Mouse (Mus musculus) megakaryocyte-erythroid progenitor cell, adult 5-6 weeks (primary cell): ENCODE measurements around the gene Epb41l3. TPM values are rescaled to one million over a fixed set of nuclear protein-coding genes. Genes with fewer than 3 reads are reported as not detected.

Experiments used
- ATAC-seq: replicated peaks from 2 replicates; pipeline ENCODE4 v1.8.0; 2016; ENCODE audit warnings: mild to moderate bottlenecking, inconsistent platforms; ENCODE audit not compliant: severe bottlenecking, poor library complexity, low FRiP score, low TSS enrichment
- total RNA-seq, 2 experiments: library from RNA; stranded (forward) in 1 of 2; stranded (reverse) in 1 of 2; fragments of 200-1000, 215-1000 nt in 1 of 2; fragments of >200 nt in 1 of 2; fragmentation: Nextera tagmentation in 1 of 2; gene quantifications; 2 replicates each; pipeline ENCODE4 v1.2.3; 2014 to 2017

Gene Epb41l3
- total RNA-seq, 2 experiments from 2014 or later = 0.28 TPM; not detected in 1

DNA sequence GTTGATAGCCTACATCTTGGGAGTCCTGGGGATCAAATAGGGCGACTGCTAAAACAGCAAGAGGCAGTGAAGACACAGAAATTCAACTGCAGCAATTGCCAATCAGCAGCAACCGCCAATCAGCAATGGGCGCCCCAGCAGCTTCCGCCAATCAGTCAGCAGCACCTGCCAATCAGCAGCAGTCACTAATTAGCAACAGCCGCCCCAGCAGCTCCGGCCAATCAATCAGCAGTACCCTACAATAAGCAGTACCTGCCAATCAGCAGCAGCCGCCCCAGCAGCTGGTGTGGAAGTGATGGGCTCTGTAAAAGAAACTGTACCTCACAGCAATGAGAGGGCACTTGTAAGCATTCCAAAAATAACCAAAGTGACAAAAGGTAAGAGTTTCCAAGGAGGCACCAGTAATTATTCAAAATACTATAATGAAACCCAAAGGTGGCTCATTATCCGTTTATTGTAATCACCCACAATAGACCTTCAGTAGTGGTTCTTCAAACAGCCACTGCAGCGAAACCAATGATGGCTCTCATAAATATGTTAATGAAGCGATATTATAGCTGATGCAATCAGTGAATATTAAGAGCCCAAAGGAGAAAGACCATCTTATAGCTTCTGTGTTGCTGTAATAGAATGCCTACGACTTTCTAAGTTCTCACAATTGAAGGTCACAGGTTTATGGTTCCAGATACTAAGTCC, 228.2 kb downstream of the Epb41l3 start:
- ATAC-seq = no peak

DNA sequence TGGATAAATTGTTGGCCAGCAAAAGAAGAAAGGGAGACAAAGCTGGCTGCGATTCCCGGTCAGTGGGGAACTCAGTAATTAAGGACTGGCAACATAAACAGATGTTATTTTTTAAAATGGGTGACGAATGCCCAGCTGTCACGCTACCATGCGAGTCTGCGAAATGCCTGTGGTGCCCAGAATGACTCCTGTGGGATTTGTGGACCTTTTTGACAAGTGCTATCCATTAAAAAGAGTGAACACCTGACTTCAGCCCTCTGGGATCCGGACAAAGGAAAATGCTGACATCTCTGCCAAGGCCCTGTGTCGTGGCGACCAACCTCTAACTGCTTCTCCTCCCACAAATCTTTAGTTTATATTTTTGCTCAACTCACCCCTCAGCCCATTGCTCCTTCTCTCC, 232.2 kb downstream of the Epb41l3 start:
- no peak for ATAC-seq

DNA sequence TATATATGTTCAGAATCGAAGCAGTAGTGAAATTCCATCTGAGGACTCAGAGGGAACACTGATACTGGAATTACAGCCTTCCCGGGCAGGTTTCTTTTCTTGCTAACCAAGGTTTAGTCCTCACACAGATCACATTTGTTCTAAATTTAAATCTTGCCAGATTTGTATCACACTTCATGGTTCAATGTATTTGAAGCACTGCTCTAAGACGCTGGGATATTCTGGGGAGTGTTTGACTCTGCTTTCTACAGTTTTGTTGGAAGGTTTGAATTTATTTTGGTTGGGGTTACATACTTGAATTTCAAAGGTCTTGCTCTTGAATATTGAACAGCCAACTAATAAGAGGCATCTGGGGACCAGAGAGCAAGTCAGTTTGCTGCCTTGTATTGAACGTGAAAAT, 234.4 kb downstream of the Epb41l3 start:
- no peak for ATAC-seq

DNA sequence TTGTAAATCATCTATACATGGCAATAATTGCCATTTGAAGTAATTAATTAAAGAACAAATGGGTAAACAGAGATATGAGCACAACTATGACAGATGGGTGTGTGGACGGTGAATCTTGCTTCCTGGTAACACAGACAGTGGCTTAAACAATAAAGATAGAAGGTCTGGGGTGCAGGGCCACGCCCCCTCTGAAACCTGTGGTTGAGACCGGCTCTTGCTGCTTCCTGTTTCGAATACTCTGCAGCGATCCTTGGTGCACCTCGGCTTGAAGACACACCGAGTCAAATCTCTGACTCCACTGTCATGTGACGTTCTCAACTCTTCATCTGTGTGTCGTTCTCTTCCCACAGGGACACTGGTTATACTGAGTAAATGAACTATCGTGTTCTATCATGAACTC, 245.0 kb downstream of the Epb41l3 start:
- no peak for ATAC-seq

DNA sequence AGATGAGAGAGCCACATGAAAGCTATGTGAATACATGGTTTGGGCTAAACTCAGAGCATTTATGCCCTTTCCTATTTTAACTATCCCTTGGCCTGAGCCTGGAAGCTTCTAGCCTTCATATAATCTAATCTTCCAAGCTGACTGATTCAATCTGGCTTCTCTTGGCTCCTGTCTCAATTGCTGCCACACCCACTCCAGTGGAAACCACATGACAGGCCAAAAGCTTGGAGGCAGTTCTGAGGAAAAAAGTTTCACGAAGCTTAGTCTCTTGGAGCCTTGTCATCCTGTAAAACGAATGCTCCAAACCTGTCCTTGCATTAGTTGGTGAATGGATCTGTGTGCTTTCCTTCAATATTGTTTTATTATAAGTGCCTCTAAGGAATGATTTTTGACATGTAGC, 247.2 kb downstream of the Epb41l3 start:
- no peak for ATAC-seq

Other genes with a start within 250 kb of the Epb41l3 start
- not detected in 2 replicates for gene Tmem200c, start 249.1 kb upstream of the Epb41l3 start, total RNA-seq (2014; fragmentation: Nextera tagmentation)
- gene Tmem200c, start 249.1 kb upstream of the Epb41l3 start, total RNA-seq (2017) = not detected in 2 replicates